Mouse (Mus musculus) heart, adult 10 weeks (tissue): ENCODE data around the gene Gm12258. TPM values are rescaled to one million over a fixed set of nuclear protein-coding genes. Genes with fewer than 3 reads are reported as not detected.

ENCODE experiments used
- polyA plus RNA-seq: library from polyadenylated mRNA; stranded (reverse); fragments of 350-450 nt; fragmentation: Illumina TruSeq; extraction: RNeasy Lipid Tissue Mini Kit (QIAGEN cat#74804); gene quantifications from one replicate; pipeline ENCODE4 v1.2.3, GENCODE M21; 2014; ENCODE audit warnings: low read depth, low replicate concordance

Gm12258 gene
- 2.0 TPM for polyA plus RNA-seq

GRCm38 (mm10) chr11:58846919-58847461 lies at the start of gene Gm12258:
TSS of gene Gm12258 (plus strand) at chr11:58847158.

GRCm38 (mm10) chr11:58801558-58802228 lies 45.3 kb upstream of the Gm12258 start, which contains the start of gene Fam183b:
TSS of gene Fam183b (minus strand) at chr11:58801960.

GRCm38 (mm10) chr11:58814700-58815099 lies 32.3 kb upstream of the Gm12258 start, which contains the start of gene Olfr313:
TSS of gene Olfr313 (plus strand) at chr11:58815000.

GRCm38 (mm10) chr11:58828937-58829336 lies 18.0 kb upstream of the Gm12258 start, which contains the start of gene Olfr312:
TSS of gene Olfr312 (plus strand) at chr11:58829237.

GRCm38 (mm10) chr11:58838951-58839350 lies 8.0 kb upstream of the Gm12258 start, which contains the start of gene Olfr311:
TSS of gene Olfr311 (plus strand) at chr11:58839251.

GRCm38 (mm10) chr11:58867039-58867953 lies 20.3 kb downstream of the Gm12258 start, which contains the start of gene 2810021J22Rik:
TSS of gene 2810021J22Rik (plus strand) at chr11:58867216.

GRCm38 (mm10) chr11:58903511-58904409 lies 56.8 kb downstream of the Gm12258 start, which contains the start of gene Zfp39:
TSS of gene Zfp39 (minus strand) at chr11:58904225.

Other genes with a start within 250 kb of the Gm12258 start
- 21.0 TPM for gene 2210407C18Rik, start 231.1 kb upstream of the Gm12258 start, polyA plus RNA-seq
- not detected for gene Olfr323, start 216.7 kb upstream of the Gm12258 start, polyA plus RNA-seq
- gene Trim58, start 206.7 kb upstream of the Gm12258 start, polyA plus RNA-seq, result not detected
- gene Olfr322, start 188.4 kb upstream of the Gm12258 start, polyA plus RNA-seq, result not detected
- gene Olfr320, start 166.1 kb upstream of the Gm12258 start, polyA plus RNA-seq, result not detected
- gene Olfr319, start 148.0 kb upstream of the Gm12258 start, polyA plus RNA-seq, result not detected
- gene Olfr318, start 123.1 kb upstream of the Gm12258 start, polyA plus RNA-seq, result not detected
- not detected for gene Olfr317, start 107.9 kb upstream of the Gm12258 start, polyA plus RNA-seq
- gene Olfr316, start 94.4 kb upstream of the Gm12258 start, polyA plus RNA-seq, result not detected
- gene Olfr315, start 74.0 kb upstream of the Gm12258 start, polyA plus RNA-seq, result not detected
- gene Olfr314, start 64.2 kb upstream of the Gm12258 start, polyA plus RNA-seq, result not detected
- gene Fam183b, start 45.2 kb upstream of the Gm12258 start, polyA plus RNA-seq, result not detected
- not detected for gene Olfr313, start 32.2 kb upstream of the Gm12258 start, polyA plus RNA-seq
- not detected for gene Olfr312, start 17.9 kb upstream of the Gm12258 start, polyA plus RNA-seq
- not detected for gene Olfr311, start 7.9 kb upstream of the Gm12258 start, polyA plus RNA-seq
- gene 2810021J22Rik, start 20.1 kb downstream of the Gm12258 start, polyA plus RNA-seq, result 1.9 TPM
- gene Zfp39, start 57.1 kb downstream of the Gm12258 start, polyA plus RNA-seq, result 2.0 TPM
- gene Btnl10, start 70.8 kb downstream of the Gm12258 start, polyA plus RNA-seq, result not detected
- 123 TPM for gene Rnf187, start 91.8 kb downstream of the Gm12258 start, polyA plus RNA-seq
- 0.94 TPM for gene Hist3h2ba, start 101.8 kb downstream of the Gm12258 start, polyA plus RNA-seq
- gene Hist3h2a, start 107.5 kb downstream of the Gm12258 start, polyA plus RNA-seq, result 13.8 TPM
- gene Trim17, start 107.5 kb downstream of the Gm12258 start, polyA plus RNA-seq, result 0.24 TPM
- 21.1 TPM for gene Trim11, start 130.9 kb downstream of the Gm12258 start, polyA plus RNA-seq